Mouse (Mus musculus): Measurements from ENCODE around the gene Zfp362. TPM values are rescaled to one million over a fixed set of nuclear protein-coding genes. Genes with fewer than 3 reads are reported as not detected.

The Zfp362 gene
- polyA plus RNA-seq, 1 experiment, result 30.0 TPM

- DNase-seq (ENCODE audit: extremely low spot score in 1 of 2, low spot score in 1 of 2), result no peak
Observed at GRCm38 (mm10) chr4:128733496-128733895, 72.3 kb downstream of the Zfp362 start.

GRCm38 (mm10) chr4:128732794-128733193 lies 73.1 kb downstream of the Zfp362 start:
- DNase-seq (ENCODE audit: extremely low spot score in 1 of 2, low spot score in 1 of 2), result no peak

- DNase-seq (ENCODE audit: extremely low spot score in 1 of 2, low spot score in 1 of 2), result no peak
Observed at GRCm38 (mm10) chr4:128730271-128730670, 75.6 kb downstream of the Zfp362 start.

GRCm38 (mm10) chr4:128729709-128730037 lies 76.2 kb downstream of the Zfp362 start:
- DNase-seq (ENCODE audit: extremely low spot score in 1 of 2, low spot score in 1 of 2), result no peak

GRCm38 (mm10) chr4:128729033-128729708 lies 76.7 kb downstream of the Zfp362 start:
- no peak for DNase-seq (ENCODE audit: extremely low spot score in 1 of 2, low spot score in 1 of 2)

GRCm38 (mm10) chr4:128728431-128728851 lies 77.4 kb downstream of the Zfp362 start:
- no peak for DNase-seq (ENCODE audit: extremely low spot score in 1 of 2, low spot score in 1 of 2)

- peak in 1 of 2 experiments; percentile 45 for DNase-seq (ENCODE audit: extremely low spot score in 1 of 2, low spot score in 1 of 2)
Observed at GRCm38 (mm10) chr4:128727721-128728430, 78.0 kb downstream of the Zfp362 start.

GRCm38 (mm10) chr4:128727019-128727720 lies 78.7 kb downstream of the Zfp362 start:
- peak in 1 of 2 experiments; percentile 73 for DNase-seq (ENCODE audit: extremely low spot score in 1 of 2, low spot score in 1 of 2)

GRCm38 (mm10) chr4:128724059-128724458 lies 81.8 kb downstream of the Zfp362 start:
- peak in 1 of 2 experiments; percentile 54 for DNase-seq (ENCODE audit: extremely low spot score in 1 of 2, low spot score in 1 of 2)

GRCm38 (mm10) chr4:128723431-128723830 lies 82.4 kb downstream of the Zfp362 start:
- DNase-seq (ENCODE audit: extremely low spot score in 1 of 2, low spot score in 1 of 2), result no peak

Other genes starting within 250 kb of the Zfp362 start
- gene Zscan20, start 195.9 kb downstream of the Zfp362 start, polyA plus RNA-seq (2012; rRNA removed), result 4.1 and 4.6 TPM in 2 replicates
- gene Tlr12, start 187.4 kb downstream of the Zfp362 start, polyA plus RNA-seq (2012; rRNA removed), result 0.76 and 1.00 TPM in 2 replicates
- 104 and 110 TPM in 2 replicates for gene Phc2, start 151.3 kb downstream of the Zfp362 start, polyA plus RNA-seq (2012; rRNA removed)
- gene A3galt2, start 50.7 kb downstream of the Zfp362 start, polyA plus RNA-seq (2012; rRNA removed), result 0.90 and 1.0 TPM in 2 replicates
- 26.0 and 26.5 TPM in 2 replicates for gene Trim62, start 77.5 kb upstream of the Zfp362 start, polyA plus RNA-seq (2012; rRNA removed)
- 42.5 and 43.7 TPM in 2 replicates for gene Azin2, start 156.4 kb upstream of the Zfp362 start, polyA plus RNA-seq (2012; rRNA removed)
- gene Ak2, start 185.9 kb upstream of the Zfp362 start, polyA plus RNA-seq (2012; rRNA removed), result 41.8 and 42.2 TPM in 2 replicates

Measured in frontal cortex, adult 2 months (tissue).